Mouse (Mus musculus): ENCODE results near the gene Kcns3. TPM values are rescaled to one million over a fixed set of nuclear protein-coding genes. Genes with fewer than 3 reads are reported as not detected.

Kcns3 gene
- total and polyA plus RNA-seq, 2 experiments from 2014 or later, result 0.37 to 1.1 TPM

DNA sequence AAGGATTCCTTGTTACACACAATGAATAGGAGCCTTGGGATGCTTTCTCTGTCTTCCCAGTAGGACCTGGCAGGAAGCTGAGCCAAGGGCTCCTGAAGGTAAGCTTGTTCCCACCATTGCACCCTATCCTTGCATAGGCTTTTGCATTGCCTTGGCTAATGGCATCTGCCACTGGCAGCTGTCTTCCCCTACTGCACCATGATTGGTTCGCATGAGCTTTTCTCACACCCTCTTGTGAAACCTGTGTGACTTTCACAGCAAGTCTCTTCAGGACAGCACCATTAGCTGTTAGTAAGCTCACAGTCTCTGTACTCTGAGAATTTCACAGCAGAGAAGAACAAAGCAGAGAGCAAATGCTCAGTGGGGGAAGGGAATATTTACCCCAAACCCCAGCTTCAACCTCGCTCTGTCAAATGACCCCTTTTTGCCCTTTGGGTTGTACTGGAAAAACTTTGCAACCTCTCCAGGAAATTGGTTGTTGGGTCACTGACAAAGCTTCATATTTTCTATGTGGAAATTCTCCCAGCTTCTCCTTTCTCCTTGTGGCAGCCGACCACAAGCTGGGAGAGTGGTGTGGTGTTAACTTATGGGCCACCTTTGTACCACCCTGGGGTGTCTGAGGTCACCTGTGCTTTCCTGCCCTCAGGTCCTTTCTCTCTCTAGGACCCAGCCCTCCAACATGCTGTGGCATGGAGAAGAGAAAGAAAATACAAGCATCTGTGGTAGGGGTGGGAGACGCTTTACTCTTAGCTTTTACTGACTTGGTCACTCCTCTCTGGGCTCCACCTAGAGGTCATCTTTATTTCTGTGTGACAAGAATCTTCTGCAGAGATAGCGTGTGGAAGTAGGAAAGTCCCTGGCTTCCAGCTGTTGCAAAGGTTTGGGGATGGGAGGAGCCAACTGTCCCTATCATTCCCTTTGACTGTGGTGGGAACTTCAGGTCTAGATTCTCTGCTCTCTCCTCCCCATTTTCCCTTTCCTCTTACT lies 26.8 kb upstream of the Kcns3 start:
- Histone ChIP-seq H3K4me2 (ENCODE audit: low read depth, low read length) (peak overlapping the region; percentile 33), H3K9me3 (ENCODE audit: low read length) (no peaks in the 10 kb centered on the region), H3K27ac (no peak overlapping the region), H3K9ac (replicated peaks; ENCODE audit: low read length) (no peak overlapping the region), H3K27me3 (ENCODE audit: insufficient read depth, low read length) (no peaks in the 10 kb centered on the region), H3K4me1 (ENCODE audit: insufficient read depth, low read length) (no peaks in the 10 kb centered on the region; the same call in 1 of the 2 replicates), H3K4me3 (ENCODE audit: low read length) (no peak overlapping the region), H3K36me3 (ENCODE audit: insufficient read depth, low read length) (no peaks in the 10 kb centered on the region)
- 49% methylated on average over 5 of the region's 5 CpGs for WGBS
- ATAC-seq (no peak), DNase-seq (ENCODE audit: low spot score) (peak; percentile 29)
- peak; percentile 47 for TF ChIP-seq CTCF (IDR thresholded peaks at IDR 0.05; ENCODE audit: low read depth)

DNA sequence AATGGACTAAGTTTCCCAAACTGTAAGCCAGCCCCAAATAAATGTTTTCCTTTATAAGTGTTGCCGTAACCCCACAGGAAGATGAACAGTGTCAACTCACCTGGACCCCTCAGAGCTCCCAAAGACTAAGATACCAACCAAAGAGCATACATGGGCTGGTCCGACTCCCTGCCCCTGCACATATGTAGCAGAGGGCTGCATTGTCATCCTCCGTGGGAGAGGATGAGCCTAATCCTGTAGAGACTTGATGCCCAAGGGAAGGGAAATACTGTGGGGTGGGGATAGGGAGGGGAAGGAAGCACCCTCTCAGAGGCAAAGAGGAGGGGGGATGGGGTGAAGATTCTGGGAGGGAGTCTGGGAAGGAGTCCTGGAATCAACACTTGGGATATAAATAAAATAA lies 7.8 kb upstream of the Kcns3 start:
- no peaks in the 10 kb centered on the region for H3K36me3 ChIP-seq (ENCODE audit: insufficient read depth, low read length)
- H3K27me3 ChIP-seq (ENCODE audit: insufficient read depth, low read length), result no peaks in the 10 kb centered on the region
- 88% methylated on average over 3 of the region's 3 CpGs for WGBS
- no peak overlapping the region for H3K27ac ChIP-seq
- no peak overlapping the region for H3K4me3 ChIP-seq (ENCODE audit: low read length)
- TF ChIP-seq CTCF (IDR thresholded peaks at IDR 0.05; ENCODE audit: low read depth), result no peak
- ATAC-seq (no peak), DNase-seq (ENCODE audit: low spot score) (no peak)
- no peaks in the 10 kb centered on the region for H3K9me3 ChIP-seq (ENCODE audit: low read length)
- no peaks in the 10 kb centered on the region for H3K4me1 ChIP-seq (ENCODE audit: insufficient read depth, low read length)
- no peak overlapping the region for H3K4me2 ChIP-seq (ENCODE audit: low read depth, low read length)
- no peak overlapping the region for H3K9ac ChIP-seq (replicated peaks; ENCODE audit: low read length)

DNA sequence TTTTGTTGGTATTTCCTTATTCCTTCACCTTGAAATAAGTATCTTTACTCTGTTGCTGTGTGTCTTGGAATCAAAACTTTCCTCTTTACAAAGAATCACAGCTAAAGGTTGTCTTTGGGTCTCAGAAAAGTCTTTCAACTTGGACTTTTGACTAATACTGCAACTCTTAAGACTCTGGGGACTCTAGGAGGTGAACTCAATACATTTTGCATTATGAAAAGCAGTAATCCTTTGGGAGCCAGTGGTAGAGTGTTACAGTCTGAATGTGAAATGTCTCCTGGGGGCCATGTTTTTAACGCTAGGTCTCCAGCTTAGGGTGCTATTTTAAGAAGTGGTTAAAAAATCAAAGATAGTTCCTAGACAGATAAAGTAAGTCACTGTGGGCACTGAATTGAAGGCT lies 4.3 kb upstream of the Kcns3 start:
- DNase-seq (ENCODE audit: low spot score) (no peak), ATAC-seq (no peak)
- Histone ChIP-seq H3K4me2 (ENCODE audit: low read depth, low read length) (no peak overlapping the region), H3K9me3 (ENCODE audit: low read length) (no peaks in the 10 kb centered on the region), H3K27me3 (ENCODE audit: insufficient read depth, low read length) (peaks cover 5% of the 10 kb centered on the region; the same call in 1 of the 2 replicates), H3K9ac (replicated peaks; ENCODE audit: low read length) (no peak overlapping the region), H3K36me3 (ENCODE audit: insufficient read depth, low read length) (no peaks in the 10 kb centered on the region), H3K27ac (no peak overlapping the region), H3K4me1 (ENCODE audit: insufficient read depth, low read length) (no peaks in the 10 kb centered on the region), H3K4me3 (ENCODE audit: low read length) (no peak overlapping the region)
- 89% methylated on average over 1 of the region's 1 CpGs for WGBS
- TF ChIP-seq CTCF (IDR thresholded peaks at IDR 0.05; ENCODE audit: low read depth), result no peak

DNA sequence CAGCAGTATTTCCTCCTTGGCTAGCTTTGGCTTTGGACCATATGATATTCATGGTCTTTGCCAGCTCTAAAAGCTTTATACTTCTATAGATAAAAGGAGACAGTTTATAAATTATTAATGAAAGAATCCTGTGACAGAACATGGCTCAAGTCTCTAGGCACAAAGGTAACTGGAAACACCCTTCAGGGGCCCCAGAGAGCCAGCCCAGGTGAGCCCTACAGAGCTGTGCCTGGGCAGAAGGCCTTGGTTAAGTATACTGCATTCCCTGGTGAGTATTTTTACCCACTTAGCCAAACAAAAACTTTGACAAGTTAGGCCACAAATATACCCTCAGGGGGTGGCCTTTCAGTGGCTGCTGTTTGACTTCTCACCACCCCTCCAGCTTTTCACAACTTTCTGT lies 2.7 kb upstream of the Kcns3 start:
- ATAC-seq (no peak), DNase-seq (ENCODE audit: low spot score) (no peak)
- H3K27me3 ChIP-seq (ENCODE audit: insufficient read depth, low read length), result peaks cover 5% of the 10 kb centered on the region; the same call in 1 of the 2 replicates
- H3K27ac ChIP-seq, result no peak overlapping the region
- no peak overlapping the region for H3K4me2 ChIP-seq (ENCODE audit: low read depth, low read length)
- no peaks in the 10 kb centered on the region for H3K9me3 ChIP-seq (ENCODE audit: low read length)
- no peak overlapping the region for H3K4me3 ChIP-seq (ENCODE audit: low read length)
- 0 out of 2 replicates have a peak, but pooled peaks cover 5% of the 10 kb centered on the region for H3K4me1 ChIP-seq (ENCODE audit: insufficient read depth, low read length)
- no peak for TF ChIP-seq CTCF (IDR thresholded peaks at IDR 0.05; ENCODE audit: low read depth)
- no peak overlapping the region for H3K9ac ChIP-seq (replicated peaks; ENCODE audit: low read length)
- H3K36me3 ChIP-seq (ENCODE audit: insufficient read depth, low read length), result no peaks in the 10 kb centered on the region

DNA sequence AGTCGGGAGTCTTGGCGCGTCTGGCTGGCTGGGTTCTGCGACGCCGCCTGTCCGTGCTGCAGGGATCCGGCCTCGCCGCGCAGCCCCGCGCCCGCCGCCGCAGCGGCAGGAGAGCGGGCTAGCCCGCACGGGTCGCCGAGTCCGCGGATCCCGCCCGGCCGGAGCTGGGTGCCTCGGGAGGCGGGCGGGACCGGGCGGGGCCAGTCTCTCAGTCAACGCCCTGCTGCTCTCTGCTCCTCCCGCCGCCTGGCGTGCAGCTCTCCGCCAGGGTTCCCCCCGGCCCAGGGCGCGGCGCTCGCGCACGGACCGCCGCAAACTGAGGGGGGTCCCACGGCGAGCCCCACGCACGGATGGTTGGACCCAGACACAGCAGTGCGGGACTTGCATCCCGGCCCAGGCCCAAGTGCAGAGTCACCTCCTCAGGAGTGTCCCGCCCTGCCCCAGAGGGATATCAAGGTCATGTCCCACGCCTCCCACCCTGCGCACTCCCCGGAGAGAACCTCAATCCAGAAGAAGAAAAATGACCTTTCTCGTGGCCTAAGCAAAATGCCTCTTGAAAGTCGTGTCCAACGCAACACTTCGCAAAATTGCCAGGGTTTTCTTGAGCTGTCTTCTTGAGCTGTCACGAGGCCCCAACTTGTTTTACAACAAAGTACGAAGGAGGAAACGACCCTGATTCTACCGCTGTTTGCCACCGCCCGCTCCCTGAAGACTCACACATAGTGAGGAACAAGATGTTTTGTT lies 492 bp downstream of the Kcns3 start:
- peak overlapping the region; percentile 52 for H3K4me3 ChIP-seq (ENCODE audit: low read length)
- DNase-seq (ENCODE audit: low spot score) (peak; percentile 20), ATAC-seq (peak; percentile 57)
- TF ChIP-seq CTCF (IDR thresholded peaks at IDR 0.05; ENCODE audit: low read depth), result no peak
- no peak overlapping the region for H3K27ac ChIP-seq
- no peaks in the 10 kb centered on the region for H3K9me3 ChIP-seq (ENCODE audit: low read length)
- peaks cover 5% of the 10 kb centered on the region; the same call in 1 of the 2 replicates for H3K27me3 ChIP-seq (ENCODE audit: insufficient read depth, low read length)
- H3K4me1 ChIP-seq (ENCODE audit: insufficient read depth, low read length), result 0 out of 2 replicates have a peak, but pooled peaks cover 5% of the 10 kb centered on the region
- WGBS, result 1% methylated on average over 47 of the region's 66 CpGs
- H3K4me2 ChIP-seq (ENCODE audit: low read depth, low read length), result peak overlapping the region; percentile 89
- peak overlapping the region; percentile 46 for H3K9ac ChIP-seq (replicated peaks; ENCODE audit: low read length)
- H3K36me3 ChIP-seq (ENCODE audit: insufficient read depth, low read length), result no peaks in the 10 kb centered on the region

DNA sequence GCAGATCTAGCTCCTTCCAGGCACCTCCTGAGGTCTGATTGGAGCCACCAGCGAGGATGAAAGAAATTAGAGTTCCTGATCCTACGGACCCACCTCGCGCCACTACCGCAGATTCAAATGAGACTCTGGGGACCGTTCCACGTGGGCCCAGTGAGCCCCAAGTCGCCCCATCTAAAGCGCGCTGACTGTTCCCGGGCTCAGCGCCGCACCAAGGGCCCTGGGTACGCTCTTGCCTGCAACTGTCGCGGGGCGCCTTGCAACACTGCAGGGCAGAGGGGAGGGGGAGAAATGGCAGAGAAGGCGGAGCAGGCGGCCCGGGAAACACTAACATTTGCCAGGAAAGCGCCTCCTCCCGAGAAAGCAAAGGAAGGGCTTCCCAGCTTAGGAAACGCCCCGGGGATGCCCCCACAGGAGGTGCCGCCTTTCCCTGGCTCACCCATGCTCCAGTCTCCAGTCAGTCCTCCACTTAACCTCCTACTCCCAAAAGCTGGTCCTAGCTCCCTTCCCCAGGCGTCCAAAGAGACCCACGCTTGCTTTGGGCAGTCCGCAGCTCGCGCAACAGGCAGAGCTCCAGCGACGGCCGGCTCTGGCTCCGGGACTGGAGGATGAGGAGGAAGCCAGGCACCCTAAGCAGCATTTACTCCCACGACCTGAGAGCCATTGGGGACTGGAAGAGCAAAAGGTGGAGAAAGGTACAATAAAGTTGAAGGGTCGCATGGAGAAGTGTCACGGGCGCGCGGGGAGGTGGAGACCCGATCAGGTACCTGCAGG lies 1.2 kb downstream of the Kcns3 start:
- Histone ChIP-seq H3K9ac (replicated peaks; ENCODE audit: low read length) (peak overlapping the region; percentile 46), H3K36me3 (ENCODE audit: insufficient read depth, low read length) (no peaks in the 10 kb centered on the region), H3K4me2 (ENCODE audit: low read depth, low read length) (peak overlapping the region; percentile 89), H3K27ac (no peak overlapping the region), H3K4me3 (ENCODE audit: low read length) (peak overlapping the region; percentile 52), H3K4me1 (ENCODE audit: insufficient read depth, low read length) (0 out of 2 replicates have a peak, but pooled peaks cover 5% of the 10 kb centered on the region), H3K27me3 (ENCODE audit: insufficient read depth, low read length) (peaks cover 5% of the 10 kb centered on the region; the same call in 1 of the 2 replicates), H3K9me3 (ENCODE audit: low read length) (no peaks in the 10 kb centered on the region)
- DNase-seq (ENCODE audit: low spot score), result peak; percentile 47
- TF ChIP-seq CTCF (IDR thresholded peaks at IDR 0.05; ENCODE audit: low read depth), result no peak
- WGBS, result 0% methylated on average over 40 of the region's 41 CpGs
- ATAC-seq, result peak; percentile 73
